Mouse (Mus musculus): ENCODE results near the gene Cyp24a1. TPM values are rescaled to one million over a fixed set of nuclear protein-coding genes. Genes with fewer than 3 reads are reported as not detected.

Gene Cyp24a1
- not detected in 2 replicates for polyA plus RNA-seq (2015; fragmentation: Nextera tagmentation; extraction: Ambion mirVana)

- Histone ChIP-seq H3K27ac (no peak within 1 kb of the TSS), H3K9ac (no peak within 1 kb of the TSS), H3K4me3 (peak within 1 kb of the TSS; percentile 14; the same call in 1 of the 2 replicates), H3K9me3 (no peaks in the 10 kb centered on the region), H3K27me3 (peaks cover 73% of the 10 kb centered on the region), H3K4me1 (peaks cover 16% of the 10 kb centered on the region), H3K4me2 (peak within 1 kb of the TSS; percentile 41), H3K36me3 (no peaks in the 10 kb centered on the region)
- ATAC-seq (ENCODE audit: borderline replicate concordance, extremely low read depth, low FRiP score, low TSS enrichment): peak; percentile 73; the same call in 1 of the 2 replicates
- WGBS: under 1% methylated on average over 35 of the region's 36 CpGs
Observed at GRCm38 (mm10) chr2:170497091-170497566, at the start of gene Cyp24a1. TSS of gene Cyp24a1 (minus strand) at chr2:170497145.

- 37% methylated on average over 4 of the region's 4 CpGs for WGBS
- Histone ChIP-seq H3K9me3 (no peaks in the 10 kb centered on the region), H3K27ac (no peak overlapping the region), H3K27me3 (no peaks in the 10 kb centered on the region), H3K4me2 (no peak overlapping the region), H3K4me1 (peaks cover 13% of the 10 kb centered on the region; the same call in 1 of the 2 replicates), H3K4me3 (no peak overlapping the region), H3K36me3 (no peaks in the 10 kb centered on the region), H3K9ac (no peak overlapping the region)
- no peak for ATAC-seq (ENCODE audit: borderline replicate concordance, extremely low read depth, low FRiP score, low TSS enrichment)
Observed at GRCm38 (mm10) chr2:170545745-170546144, 48.8 kb upstream of the Cyp24a1 start.

GRCm38 (mm10) chr2:170544950-170545349, 48.0 kb upstream of the Cyp24a1 start:
- H3K27me3 ChIP-seq: no peaks in the 10 kb centered on the region
- H3K9ac ChIP-seq: no peak overlapping the region
- WGBS: 75% methylated on average over 7 of the region's 7 CpGs
- H3K27ac ChIP-seq: no peak overlapping the region
- no peaks in the 10 kb centered on the region for H3K9me3 ChIP-seq
- ATAC-seq (ENCODE audit: borderline replicate concordance, extremely low read depth, low FRiP score, low TSS enrichment): no peak
- H3K4me3 ChIP-seq: no peak overlapping the region
- no peak overlapping the region for H3K4me2 ChIP-seq
- H3K36me3 ChIP-seq: no peaks in the 10 kb centered on the region
- 0 out of 2 replicates have a peak, but pooled peaks cover 12% of the 10 kb centered on the region for H3K4me1 ChIP-seq

- H3K27me3 ChIP-seq: no peaks in the 10 kb centered on the region
- H3K9me3 ChIP-seq: no peaks in the 10 kb centered on the region
- no peak for ATAC-seq (ENCODE audit: borderline replicate concordance, extremely low read depth, low FRiP score, low TSS enrichment)
- H3K36me3 ChIP-seq: no peaks in the 10 kb centered on the region
- H3K27ac ChIP-seq: no peak overlapping the region
- H3K9ac ChIP-seq: no peak overlapping the region
- H3K4me2 ChIP-seq: no peak overlapping the region
- no peak overlapping the region for H3K4me3 ChIP-seq
- WGBS: 71% methylated on average over 3 of the region's 3 CpGs
- H3K4me1 ChIP-seq: 0 out of 2 replicates have a peak, but pooled peaks cover 7% of the 10 kb centered on the region
Observed at GRCm38 (mm10) chr2:170544159-170544558, 47.2 kb upstream of the Cyp24a1 start.

GRCm38 (mm10) chr2:170543625-170544024, 46.7 kb upstream of the Cyp24a1 start:
- H3K4me1 ChIP-seq: 0 out of 2 replicates have a peak, but pooled peaks cover 7% of the 10 kb centered on the region
- H3K9me3 ChIP-seq: no peaks in the 10 kb centered on the region
- H3K27me3 ChIP-seq: no peaks in the 10 kb centered on the region
- ATAC-seq (ENCODE audit: borderline replicate concordance, extremely low read depth, low FRiP score, low TSS enrichment): no peak
- no peaks in the 10 kb centered on the region for H3K36me3 ChIP-seq
- no peak overlapping the region for H3K9ac ChIP-seq
- H3K4me3 ChIP-seq: no peak overlapping the region
- WGBS: 53% methylated on average over 5 of the region's 5 CpGs
- no peak overlapping the region for H3K27ac ChIP-seq
- H3K4me2 ChIP-seq: no peak overlapping the region

- no peak overlapping the region for H3K4me3 ChIP-seq
- no peaks in the 10 kb centered on the region for H3K4me1 ChIP-seq
- H3K4me2 ChIP-seq: no peak overlapping the region
- H3K27ac ChIP-seq: no peak overlapping the region
- WGBS: 75% methylated on average over 9 of the region's 9 CpGs
- H3K9me3 ChIP-seq: no peaks in the 10 kb centered on the region
- no peaks in the 10 kb centered on the region for H3K36me3 ChIP-seq
- H3K27me3 ChIP-seq: no peaks in the 10 kb centered on the region
- H3K9ac ChIP-seq: no peak overlapping the region
- ATAC-seq (ENCODE audit: borderline replicate concordance, extremely low read depth, low FRiP score, low TSS enrichment): no peak
Observed at GRCm38 (mm10) chr2:170539211-170539610, 42.3 kb upstream of the Cyp24a1 start.

- Histone ChIP-seq H3K4me2 (no peak overlapping the region), H3K9ac (no peak overlapping the region), H3K36me3 (no peaks in the 10 kb centered on the region), H3K4me3 (no peak overlapping the region), H3K27ac (no peak overlapping the region), H3K27me3 (no peaks in the 10 kb centered on the region), H3K9me3 (no peaks in the 10 kb centered on the region), H3K4me1 (no peaks in the 10 kb centered on the region)
- ATAC-seq (ENCODE audit: borderline replicate concordance, extremely low read depth, low FRiP score, low TSS enrichment): no peak
Observed at GRCm38 (mm10) chr2:170535841-170536240, 38.9 kb upstream of the Cyp24a1 start.

GRCm38 (mm10) chr2:170534803-170535174, 37.8 kb upstream of the Cyp24a1 start:
- Histone ChIP-seq H3K36me3 (no peaks in the 10 kb centered on the region), H3K9me3 (no peaks in the 10 kb centered on the region), H3K27ac (no peak overlapping the region), H3K4me3 (no peak overlapping the region), H3K4me2 (no peak overlapping the region), H3K27me3 (no peaks in the 10 kb centered on the region), H3K9ac (no peak overlapping the region), H3K4me1 (no peaks in the 10 kb centered on the region)
- ATAC-seq (ENCODE audit: borderline replicate concordance, extremely low read depth, low FRiP score, low TSS enrichment): no peak
- WGBS: 91% methylated on average over 10 of the region's 11 CpGs

- Histone ChIP-seq H3K9ac (no peak overlapping the region), H3K9me3 (no peaks in the 10 kb centered on the region), H3K36me3 (no peaks in the 10 kb centered on the region), H3K27me3 (no peaks in the 10 kb centered on the region), H3K4me1 (no peaks in the 10 kb centered on the region), H3K27ac (no peak overlapping the region), H3K4me3 (no peak overlapping the region), H3K4me2 (no peak overlapping the region)
- 47% methylated on average over 12 of the region's 12 CpGs for WGBS
- no peak for ATAC-seq (ENCODE audit: borderline replicate concordance, extremely low read depth, low FRiP score, low TSS enrichment)
Observed at GRCm38 (mm10) chr2:170534116-170534802, 37.3 kb upstream of the Cyp24a1 start.

- 85% methylated on average over 3 of the region's 3 CpGs for WGBS
- no peaks in the 10 kb centered on the region for H3K9me3 ChIP-seq
- H3K36me3 ChIP-seq: no peaks in the 10 kb centered on the region
- no peak overlapping the region for H3K27ac ChIP-seq
- no peak for ATAC-seq (ENCODE audit: borderline replicate concordance, extremely low read depth, low FRiP score, low TSS enrichment)
- H3K4me3 ChIP-seq: no peak overlapping the region
- H3K27me3 ChIP-seq: no peaks in the 10 kb centered on the region
- H3K9ac ChIP-seq: no peak overlapping the region
- H3K4me1 ChIP-seq: no peaks in the 10 kb centered on the region
- no peak overlapping the region for H3K4me2 ChIP-seq
Observed at GRCm38 (mm10) chr2:170530256-170530655, 33.3 kb upstream of the Cyp24a1 start.

GRCm38 (mm10) chr2:170529766-170530165, 32.8 kb upstream of the Cyp24a1 start:
- 91% methylated on average over 7 of the region's 7 CpGs for WGBS
- H3K4me1 ChIP-seq: no peaks in the 10 kb centered on the region
- no peak overlapping the region for H3K27ac ChIP-seq
- no peaks in the 10 kb centered on the region for H3K36me3 ChIP-seq
- no peak overlapping the region for H3K4me2 ChIP-seq
- no peak overlapping the region for H3K4me3 ChIP-seq
- no peaks in the 10 kb centered on the region for H3K9me3 ChIP-seq
- no peaks in the 10 kb centered on the region for H3K27me3 ChIP-seq
- ATAC-seq (ENCODE audit: borderline replicate concordance, extremely low read depth, low FRiP score, low TSS enrichment): no peak
- H3K9ac ChIP-seq: no peak overlapping the region

GRCm38 (mm10) chr2:170528061-170528460, 31.1 kb upstream of the Cyp24a1 start:
- Histone ChIP-seq H3K4me2 (no peak overlapping the region), H3K27me3 (no peaks in the 10 kb centered on the region), H3K9me3 (no peaks in the 10 kb centered on the region), H3K27ac (no peak overlapping the region), H3K4me3 (no peak overlapping the region), H3K9ac (no peak overlapping the region), H3K36me3 (no peaks in the 10 kb centered on the region), H3K4me1 (no peaks in the 10 kb centered on the region)
- 94% methylated on average over 16 of the region's 16 CpGs for WGBS
- ATAC-seq (ENCODE audit: borderline replicate concordance, extremely low read depth, low FRiP score, low TSS enrichment): no peak
